Mouse (Mus musculus) forebrain, embryonic 11.5 days (tissue): Measurements from ENCODE around the gene Pcbp1. TPM values are rescaled to one million over a fixed set of nuclear protein-coding genes. Genes with fewer than 3 reads are reported as not detected.
A peak's percentile ranks its signal among the peaks of the same experiment; 100 is the strongest.

Source experiments
- ATAC-seq: fragments of 200-750 bp; cut with Nextera tagmentation; replicated peaks from 2 replicates; pipeline ENCODE4 v1.8.0; 2017; ENCODE audit warnings: moderate TSS enrichment; ENCODE audit not compliant: low FRiP score
- DNase-seq: peaks from one replicate; pipeline ENCODE4 v3.0.0-alpha.2; 2017; ENCODE audit warnings: low spot score
- H3K27ac ChIP-seq: fragments of 300-500 bp; sonication (generic); 2 replicates; pipeline ENCODE4 v1.5.1; 2014; ENCODE audit warnings: low read depth, low read length
- H3K27me3 ChIP-seq: fragments of 300-500 bp; sonication (generic); 2 replicates; pipeline ENCODE4 v1.6.1; 2014; ENCODE audit warnings: mild to moderate bottlenecking, low read length, mixed read lengths; ENCODE audit not compliant: control insufficient read depth, insufficient read depth
- H3K36me3 ChIP-seq: fragments of 300-500 bp; sonication (generic); 2 replicates; pipeline ENCODE4 v1.6.1; 2014; ENCODE audit warnings: mild to moderate bottlenecking, low read length, moderate library complexity, mixed read lengths; ENCODE audit not compliant: control insufficient read depth, insufficient read depth
- H3K4me1 ChIP-seq: fragments of 300-500 bp; sonication (generic); replicated peaks from 2 replicates; pipeline ENCODE4 v1.6.1; 2014; ENCODE audit warnings: low read length, mixed read lengths; ENCODE audit not compliant: control insufficient read depth, insufficient read depth
- H3K4me2 ChIP-seq: fragments of 300-500 bp; sonication (generic); 2 replicates; pipeline ENCODE4 v1.6.1; 2014; ENCODE audit warnings: low read depth, mild to moderate bottlenecking, low read length, moderate library complexity, mixed read lengths; ENCODE audit not compliant: severe bottlenecking
- H3K4me3 ChIP-seq: fragments of 300-500 bp; sonication (generic); 2 replicates; pipeline ENCODE4 v1.5.1; 2014; ENCODE audit warnings: low read depth, low read length
- H3K9ac ChIP-seq: fragments of 300-500 bp; sonication (generic); 2 replicates; pipeline ENCODE4 v1.6.1; 2014; ENCODE audit warnings: low read length
- H3K9me3 ChIP-seq: fragments of 300-500 bp; sonication (generic); 2 replicates; pipeline ENCODE4 v1.6.1; 2016; ENCODE audit warnings: low read length, mixed read lengths; ENCODE audit not compliant: control insufficient read depth
- WGBS: fragments of 180-500 bp; shearing (Covaris S2); extraction: QIAGEN DNeasy Blood & Tissue Kit; methylation state at CpG from one replicate; pipeline ENCODE4 v1.1.7; 2014; 5-methylcytosine and 5-hydroxymethylcytosine counted together
- polyA plus RNA-seq: library from polyadenylated mRNA; unstranded; fragments of >200 nt; fragmentation: Nextera tagmentation; extraction: Ambion mirVana; gene quantifications from 2 replicates; pipeline ENCODE4 v1.2.1, GENCODE M21; 2014

Pcbp1 gene
- polyA plus RNA-seq, 1 experiment from 2014 or later, result 583 TPM

- ATAC-seq (no peak), DNase-seq (no peak)
- H3K27me3 ChIP-seq, result no peaks in the 10 kb centered on the region
- H3K27ac ChIP-seq, result peak overlapping the region; percentile 100
- no peaks in the 10 kb centered on the region; the same call in 1 of the 2 replicates for H3K36me3 ChIP-seq
- peak overlapping the region; percentile 99 for H3K9ac ChIP-seq
- H3K4me1 ChIP-seq, result peaks cover 2% of the 10 kb centered on the region; the same call in 1 of the 2 replicates
- H3K4me3 ChIP-seq, result no peak overlapping the region
- H3K4me2 ChIP-seq, result peak overlapping the region; percentile 89; the same call in 1 of the 2 replicates
- H3K9me3 ChIP-seq, result no peaks in the 10 kb centered on the region
- 95% methylated on average over 1 of the region's 4 CpGs for WGBS
Measured at GRCm38 (mm10) chr6:86527766-86528450, 1.8 kb upstream of the Pcbp1 start.

DNA sequence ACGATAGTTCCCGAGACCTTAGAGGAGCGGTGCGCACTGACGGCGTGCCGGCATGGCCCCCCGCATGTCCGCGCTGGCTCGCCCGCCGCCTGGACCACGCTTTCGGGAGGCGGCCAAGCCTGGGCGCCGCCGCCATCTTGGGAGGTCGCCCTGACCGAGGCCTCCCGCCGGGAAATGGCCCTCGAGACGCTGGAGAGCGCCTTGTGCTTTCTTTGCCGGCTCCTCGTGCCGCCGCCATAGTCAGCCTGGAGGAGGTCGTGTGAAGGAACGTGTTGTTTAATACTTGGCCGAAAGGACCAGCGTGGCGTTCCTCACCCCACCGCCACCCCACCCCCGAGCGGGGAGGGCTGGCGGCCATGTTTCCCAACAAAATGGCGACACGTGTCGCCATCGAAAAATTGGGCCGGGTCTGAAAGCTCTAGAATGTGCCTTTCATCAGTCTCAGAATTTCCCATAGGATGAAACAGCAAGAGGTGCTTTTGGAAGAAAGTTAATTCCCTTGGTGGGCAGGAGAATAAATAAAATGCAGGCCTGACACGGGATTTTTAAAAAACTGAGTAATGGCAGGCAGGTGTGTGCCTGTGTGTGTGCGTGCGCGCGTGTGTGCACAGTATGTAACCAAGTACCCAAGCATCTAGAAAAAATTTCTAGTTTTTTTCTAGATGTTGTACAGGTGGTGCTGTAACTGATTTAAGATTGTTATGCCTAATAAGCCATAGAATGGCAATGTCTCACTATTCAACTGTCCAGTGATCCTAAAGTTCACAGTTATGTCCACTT, 1.0 kb upstream of the Pcbp1 start:
- Histone ChIP-seq H3K27me3 (no peaks in the 10 kb centered on the region), H3K9ac (peak overlapping the region; percentile 99), H3K4me3 (peak overlapping the region; percentile 98), H3K27ac (peak overlapping the region; percentile 100), H3K9me3 (no peaks in the 10 kb centered on the region), H3K4me2 (peak overlapping the region; percentile 89), H3K36me3 (no peaks in the 10 kb centered on the region; the same call in 1 of the 2 replicates), H3K4me1 (peaks cover 2% of the 10 kb centered on the region; the same call in 1 of the 2 replicates)
- ATAC-seq (peak; percentile 68), DNase-seq (peak; percentile 91)
- WGBS, result 6% methylated on average over 44 of the region's 49 CpGs

DNA sequence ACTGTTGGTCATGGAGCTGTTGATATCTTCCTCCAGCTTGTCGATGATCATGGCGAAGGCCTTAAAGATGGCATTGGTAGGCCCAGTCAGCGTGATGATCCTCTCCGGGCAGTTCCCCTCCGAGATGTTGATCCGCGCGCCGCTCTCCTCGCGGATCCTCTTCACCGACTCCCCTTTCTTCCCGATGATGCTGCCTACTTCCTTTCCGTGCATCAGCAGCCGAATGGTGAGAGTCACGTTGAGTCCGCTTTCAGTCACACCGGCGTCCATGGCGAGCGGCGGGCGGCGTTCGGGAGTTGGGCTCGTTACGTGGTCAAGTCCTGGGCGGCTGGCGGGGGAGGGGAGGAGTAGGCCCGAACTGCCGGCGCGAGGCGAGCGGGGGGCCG, 482 bp downstream of the Pcbp1 start:
- WGBS, result under 1% methylated on average over 36 of the region's 36 CpGs

GRCm38 (mm10) chr6:86524879-86525645, 1.1 kb downstream of the Pcbp1 start:
- peak overlapping the region; percentile 99 for H3K9ac ChIP-seq
- ATAC-seq, result peak; percentile 19; the same call in 1 of the 2 replicates
- no peaks in the 10 kb centered on the region for H3K9me3 ChIP-seq
- peak overlapping the region; percentile 50 for H3K4me2 ChIP-seq
- H3K4me3 ChIP-seq, result peak overlapping the region; percentile 98
- peak overlapping the region; percentile 100 for H3K27ac ChIP-seq
- under 1% methylated on average over 51 of the region's 51 CpGs for WGBS
- no peaks in the 10 kb centered on the region for H3K27me3 ChIP-seq
- DNase-seq, result peak; percentile 69
- H3K4me1 ChIP-seq, result peaks cover 2% of the 10 kb centered on the region; the same call in 1 of the 2 replicates
- H3K36me3 ChIP-seq, result no peaks in the 10 kb centered on the region; the same call in 1 of the 2 replicates

More for the DNA sequence above, 482 bp downstream of the Pcbp1 start:
- Histone ChIP-seq H3K27me3 (no peaks in the 10 kb centered on the region), H3K36me3 (no peaks in the 10 kb centered on the region; the same call in 1 of the 2 replicates), H3K4me1 (peaks cover 2% of the 10 kb centered on the region; the same call in 1 of the 2 replicates), H3K4me3 (peak overlapping the region; percentile 98), H3K9ac (peak overlapping the region; percentile 99), H3K27ac (peak overlapping the region; percentile 100), H3K4me2 (peak overlapping the region; percentile 50), H3K9me3 (no peaks in the 10 kb centered on the region)
- DNase-seq, result no peak
- ATAC-seq, result peak; percentile 32

- ATAC-seq (no peak), DNase-seq (peak; percentile 62)
- peak overlapping the region; percentile 73 for H3K4me2 ChIP-seq
- WGBS, result 0% methylated on average over 15 of the region's 15 CpGs
- H3K4me3 ChIP-seq, result peak overlapping the region; percentile 98
- H3K27me3 ChIP-seq, result no peaks in the 10 kb centered on the region
- peak overlapping the region; percentile 75 for H3K27ac ChIP-seq
- no peaks in the 10 kb centered on the region; the same call in 1 of the 2 replicates for H3K36me3 ChIP-seq
- H3K4me1 ChIP-seq, result peaks cover 2% of the 10 kb centered on the region; the same call in 1 of the 2 replicates
- H3K9ac ChIP-seq, result peak overlapping the region; percentile 91
- no peaks in the 10 kb centered on the region for H3K9me3 ChIP-seq
Measured at GRCm38 (mm10) chr6:86523755-86524434, 2.2 kb downstream of the Pcbp1 start.

GRCm38 (mm10) chr6:86523242-86523754, 2.8 kb downstream of the Pcbp1 start:
- Histone ChIP-seq H3K9ac (peak overlapping the region; percentile 91), H3K4me1 (peaks cover 2% of the 10 kb centered on the region; the same call in 1 of the 2 replicates), H3K36me3 (no peaks in the 10 kb centered on the region; the same call in 1 of the 2 replicates), H3K4me3 (peak overlapping the region; percentile 98), H3K9me3 (no peaks in the 10 kb centered on the region), H3K27ac (peak overlapping the region; percentile 75; the same call in 1 of the 2 replicates), H3K27me3 (no peaks in the 10 kb centered on the region), H3K4me2 (peak overlapping the region; percentile 73)
- 40% methylated on average over 3 of the region's 3 CpGs for WGBS
- no peak for ATAC-seq
- DNase-seq, result no peak

- DNase-seq, result no peak
Measured at GRCm38 (mm10) chr6:86522001-86522911, 3.9 kb downstream of the Pcbp1 start.

More at GRCm38 (mm10) chr6:86522001-86522911, 3.9 kb downstream of the Pcbp1 start:
- H3K4me2 ChIP-seq, result no peak overlapping the region; the same call in 1 of the 2 replicates
- H3K4me1 ChIP-seq, result no peaks in the 10 kb centered on the region; the same call in 1 of the 2 replicates
- ATAC-seq, result no peak
- WGBS, result 83% methylated on average over 5 of the region's 5 CpGs
- H3K27ac ChIP-seq, result no peak overlapping the region
- H3K9ac ChIP-seq, result no peak overlapping the region
- H3K4me3 ChIP-seq, result peak overlapping the region; percentile 8; the same call in 1 of the 2 replicates
- H3K9me3 ChIP-seq, result no peaks in the 10 kb centered on the region
- H3K27me3 ChIP-seq, result no peaks in the 10 kb centered on the region
- no peaks in the 10 kb centered on the region; the same call in 1 of the 2 replicates for H3K36me3 ChIP-seq
